Mouse (Mus musculus) G1E (cell line): ENCODE data around the gene Olfr710. TPM values are rescaled to one million over a fixed set of nuclear protein-coding genes. Genes with fewer than 3 reads are reported as not detected.
"Not testable (repeated sequence)": the region's sequence is repeated elsewhere in the genome, so short reads cannot be mapped to it uniquely, and the experiment has no call there.

ENCODE experiments used
- ATAC-seq: 2 replicates; pipeline ENCODE4 v1.8.0; 2016; ENCODE audit warnings: mild to moderate bottlenecking; ENCODE audit not compliant: insufficient number of reproducible peaks, poor library complexity, low FRiP score, severe bottlenecking; ENCODE audit errors: extremely low read depth
- DNase-seq: peaks from one replicate; pipeline ENCODE4 v3.0.0; 2012; ENCODE audit warnings: low spot score
- H3K27me3 ChIP-seq: 2 replicates; pipeline ENCODE4 v1.6.1; 2012; ENCODE audit warnings: mild to moderate bottlenecking, low read length, inconsistent platforms; ENCODE audit not compliant: insufficient read depth
- H3K36me3 ChIP-seq: replicated peaks from 2 replicates; pipeline ENCODE3; 2012; ENCODE audit warnings: mild to moderate bottlenecking, inconsistent platforms
- H3K4me1 ChIP-seq: 2 replicates; pipeline ENCODE4 v1.6.1; 2012; ENCODE audit warnings: low read depth, low read length, inconsistent platforms, mixed read lengths; ENCODE audit not compliant: insufficient read depth
- H3K4me3 ChIP-seq: 2 replicates; pipeline ENCODE4 v1.5.1; 2012; ENCODE audit warnings: low read depth, mild to moderate bottlenecking, inconsistent platforms, low read length, moderate library complexity, mixed read lengths
- H3K9me3 ChIP-seq: replicated peaks from 2 replicates; pipeline ENCODE4 v1.6.1; 2012; ENCODE audit warnings: inconsistent platforms
- CTCF ChIP-seq: IDR thresholded peaks from 2 replicates; pipeline ENCODE4 v1.5.1; 2012; ENCODE audit warnings: low read depth, low read length, inconsistent platforms, mixed read lengths
- GATA1 ChIP-seq: IDR thresholded peaks from 2 replicates; pipeline ENCODE4 v1.6.1; 2012; ENCODE audit warnings: borderline replicate concordance, low read length, inconsistent platforms, mixed read lengths
- polyA plus RNA-seq: library from polyadenylated mRNA; stranded (reverse); fragments of >175 nt; gene quantifications from 2 replicates; pipeline ENCODE4 v1.2.3, GENCODE M21; 2012
- total RNA-seq, 2 experiments: library from RNA; stranded (forward) in 1 of 2; stranded (reverse) in 1 of 2; fragments of 200-1000 nt in 1 of 2; fragments of >200 nt in 1 of 2; fragmentation: Nextera tagmentation in 1 of 2; gene quantifications; 2 replicates each; pipeline ENCODE4 v1.2.3; 2014 to 2017

Olfr710 gene
- total and polyA plus RNA-seq, 3 experiments: not detected

DNA sequence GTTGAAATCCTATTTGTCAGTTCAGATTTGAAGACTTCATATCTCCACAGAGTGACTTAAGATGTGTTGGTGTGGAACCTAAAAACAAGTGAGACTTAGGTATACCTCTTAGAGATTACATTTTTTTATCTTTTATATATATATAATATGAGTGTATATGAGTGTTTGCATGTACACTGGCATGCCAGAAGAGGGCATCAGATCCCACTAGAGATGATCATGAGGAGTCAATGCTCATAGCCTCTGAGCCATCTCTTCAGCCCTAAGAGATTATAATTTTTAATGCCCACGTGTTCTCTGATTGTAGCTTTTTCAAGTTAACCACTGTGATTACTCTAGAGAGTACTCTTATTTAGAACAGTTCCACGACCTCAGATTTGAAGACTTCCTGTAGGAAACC lies 40.4 kb downstream of the Olfr710 start, which contains the start of gene Olfr1532-ps1:
Gene Olfr1532-ps1 (plus strand): TSS at position 326 of the 400 bp plus-strand sequence.
- no peaks in the 10 kb centered on the region for H3K36me3 ChIP-seq
- no peaks in the 10 kb centered on the region for H3K4me1 ChIP-seq
- DNase-seq: no peak
- H3K27me3 ChIP-seq: no peaks in the 10 kb centered on the region
- no peak within 1 kb of the TSS for H3K4me3 ChIP-seq
- H3K9me3 ChIP-seq: no peaks in the 10 kb centered on the region
- no peak for TF ChIP-seq CTCF
- TF ChIP-seq GATA1: no peak
- ATAC-seq: no peak

DNA sequence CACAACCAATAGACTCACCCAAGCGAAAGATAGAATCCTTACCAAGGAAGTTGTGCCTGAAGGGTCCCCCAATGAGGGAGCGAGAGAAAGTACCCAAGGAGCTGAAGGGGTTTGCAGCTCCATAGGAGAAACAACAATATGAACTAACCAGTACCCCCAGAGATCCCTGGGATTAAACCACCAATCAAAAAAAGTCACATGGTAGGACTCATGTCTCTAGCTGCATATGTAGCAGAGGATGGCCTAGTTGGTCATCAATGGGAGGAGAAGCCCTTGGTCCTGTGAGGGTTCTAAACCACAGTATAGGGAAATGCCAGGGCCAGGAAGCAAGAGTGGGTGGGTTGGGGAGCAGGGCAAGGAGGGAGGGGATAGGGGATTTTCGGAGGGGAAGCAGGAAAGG lies 47.0 kb downstream of the Olfr710 start, which contains the start of gene Olfr707:
Gene Olfr707 (minus strand): TSS at position 101 of the 400 bp plus-strand sequence.
- H3K27me3 ChIP-seq, H3K4me1 ChIP-seq, ATAC-seq, H3K9me3 ChIP-seq, H3K36me3 ChIP-seq, H3K4me3 ChIP-seq, DNase-seq: not testable (repeated sequence)

Other genes starting within 250 kb of the Olfr710 start
Only the 20 nearest of the 24 such genes appear.
- not detected in 2 replicates for gene Olfr699, start 155.1 kb downstream of the Olfr710 start, total RNA-seq (2014; fragmentation: Nextera tagmentation)
- 0.06 and 0.11 TPM in 2 replicates for gene Olfr699, start 155.1 kb downstream of the Olfr710 start, total RNA-seq (2017)
- gene Olfr699, start 155.1 kb downstream of the Olfr710 start, polyA plus RNA-seq: not detected in 2 replicates
- not detected in 2 replicates for gene Olfr700, start 139.5 kb downstream of the Olfr710 start, total RNA-seq (2014; fragmentation: Nextera tagmentation)
- not detected in 2 replicates for gene Olfr700, start 139.5 kb downstream of the Olfr710 start, total RNA-seq (2017)
- gene Olfr700, start 139.5 kb downstream of the Olfr710 start, polyA plus RNA-seq: not detected in 2 replicates
- not detected in 2 replicates for gene Olfr701, start 134.2 kb downstream of the Olfr710 start, total RNA-seq (2014; fragmentation: Nextera tagmentation)
- gene Olfr701, start 134.2 kb downstream of the Olfr710 start, total RNA-seq (2017): 0.06 and 0.16 TPM in 2 replicates
- gene Olfr701, start 134.2 kb downstream of the Olfr710 start, polyA plus RNA-seq: not detected in 2 replicates
- not detected in 2 replicates for gene Olfr702, start 114.4 kb downstream of the Olfr710 start, total RNA-seq (2014; fragmentation: Nextera tagmentation)
- gene Olfr702, start 114.4 kb downstream of the Olfr710 start, total RNA-seq (2017): 0.11 TPM in 1 of 2 replicates, not detected in the other
- not detected in 2 replicates for gene Olfr702, start 114.4 kb downstream of the Olfr710 start, polyA plus RNA-seq
- gene Olfr703, start 105.0 kb downstream of the Olfr710 start, total RNA-seq (2014; fragmentation: Nextera tagmentation): not detected in 2 replicates
- gene Olfr703, start 105.0 kb downstream of the Olfr710 start, total RNA-seq (2017): not detected in 2 replicates
- gene Olfr703, start 105.0 kb downstream of the Olfr710 start, polyA plus RNA-seq: not detected in 2 replicates
- gene Olfr704, start 85.1 kb downstream of the Olfr710 start, total RNA-seq (2014; fragmentation: Nextera tagmentation): not detected in 2 replicates
- gene Olfr704, start 85.1 kb downstream of the Olfr710 start, total RNA-seq (2017): 0.22 TPM in 1 of 2 replicates, not detected in the other
- not detected in 2 replicates for gene Olfr704, start 85.1 kb downstream of the Olfr710 start, polyA plus RNA-seq
- not detected in 2 replicates for gene Olfr705, start 71.4 kb downstream of the Olfr710 start, total RNA-seq (2014; fragmentation: Nextera tagmentation)
- gene Olfr705, start 71.4 kb downstream of the Olfr710 start, total RNA-seq (2017): 0.05 TPM in 1 of 2 replicates, not detected in the other
- not detected in 2 replicates for gene Olfr705, start 71.4 kb downstream of the Olfr710 start, polyA plus RNA-seq
- gene Olfr706, start 60.1 kb downstream of the Olfr710 start, total RNA-seq (2014; fragmentation: Nextera tagmentation): not detected in 2 replicates
- 0.06 TPM in 1 of 2 replicates, not detected in the other for gene Olfr706, start 60.1 kb downstream of the Olfr710 start, total RNA-seq (2017)
- gene Olfr706, start 60.1 kb downstream of the Olfr710 start, polyA plus RNA-seq: not detected in 2 replicates
- not detected in 2 replicates for gene Olfr707, start 47.1 kb downstream of the Olfr710 start, total RNA-seq (2014; fragmentation: Nextera tagmentation)
- gene Olfr707, start 47.1 kb downstream of the Olfr710 start, total RNA-seq (2017): not detected in 2 replicates
- not detected in 2 replicates for gene Olfr707, start 47.1 kb downstream of the Olfr710 start, polyA plus RNA-seq
- not detected in 2 replicates for gene Olfr1532-ps1, start 40.3 kb downstream of the Olfr710 start, total RNA-seq (2014; fragmentation: Nextera tagmentation)
- not detected in 2 replicates for gene Olfr1532-ps1, start 40.3 kb downstream of the Olfr710 start, total RNA-seq (2017)
- gene Olfr1532-ps1, start 40.3 kb downstream of the Olfr710 start, polyA plus RNA-seq: not detected in 2 replicates
- not detected in 2 replicates for gene Olfr709-ps1, start 16.1 kb downstream of the Olfr710 start, total RNA-seq (2014; fragmentation: Nextera tagmentation)
- 0.05 and 0.06 TPM in 2 replicates for gene Olfr709-ps1, start 16.1 kb downstream of the Olfr710 start, total RNA-seq (2017)
- not detected in 2 replicates for gene Olfr709-ps1, start 16.1 kb downstream of the Olfr710 start, polyA plus RNA-seq
- not detected in 2 replicates for gene Olfr6, start 15.6 kb upstream of the Olfr710 start, total RNA-seq (2014; fragmentation: Nextera tagmentation)
- 0.12 and 0.22 TPM in 2 replicates for gene Olfr6, start 15.6 kb upstream of the Olfr710 start, total RNA-seq (2017)
- not detected in 2 replicates for gene Olfr6, start 15.6 kb upstream of the Olfr710 start, polyA plus RNA-seq
- gene Olfr711, start 27.1 kb upstream of the Olfr710 start, total RNA-seq (2014; fragmentation: Nextera tagmentation): not detected in 2 replicates
- under 0.01 and 0.11 TPM in 2 replicates for gene Olfr711, start 27.1 kb upstream of the Olfr710 start, total RNA-seq (2017)
- not detected in 2 replicates for gene Olfr711, start 27.1 kb upstream of the Olfr710 start, polyA plus RNA-seq
- gene Olfr2, start 57.8 kb upstream of the Olfr710 start, total RNA-seq (2014; fragmentation: Nextera tagmentation): not detected in 2 replicates
- 0.06 TPM in 1 of 2 replicates, not detected in the other for gene Olfr2, start 57.8 kb upstream of the Olfr710 start, total RNA-seq (2017)
- not detected in 2 replicates for gene Olfr2, start 57.8 kb upstream of the Olfr710 start, polyA plus RNA-seq
- gene Olfr713, start 82.9 kb upstream of the Olfr710 start, total RNA-seq (2014; fragmentation: Nextera tagmentation): not detected in 2 replicates
- gene Olfr713, start 82.9 kb upstream of the Olfr710 start, total RNA-seq (2017): 0.05 and 0.12 TPM in 2 replicates
- gene Olfr713, start 82.9 kb upstream of the Olfr710 start, polyA plus RNA-seq: not detected in 2 replicates
- not detected in 2 replicates for gene Olfr714, start 122.7 kb upstream of the Olfr710 start, total RNA-seq (2014; fragmentation: Nextera tagmentation)
- gene Olfr714, start 122.7 kb upstream of the Olfr710 start, total RNA-seq (2017): 0.11 and 0.46 TPM in 2 replicates
- not detected in 2 replicates for gene Olfr714, start 122.7 kb upstream of the Olfr710 start, polyA plus RNA-seq
- not detected in 2 replicates for gene Olfr17, start 144.9 kb upstream of the Olfr710 start, total RNA-seq (2014; fragmentation: Nextera tagmentation)
- gene Olfr17, start 144.9 kb upstream of the Olfr710 start, total RNA-seq (2017): 0.06 and 0.11 TPM in 2 replicates
- gene Olfr17, start 144.9 kb upstream of the Olfr710 start, polyA plus RNA-seq: not detected in 2 replicates
- not detected in 2 replicates for gene Olfr715b, start 162.1 kb upstream of the Olfr710 start, total RNA-seq (2014; fragmentation: Nextera tagmentation)
- 0.12 TPM in 1 of 2 replicates, not detected in the other for gene Olfr715b, start 162.1 kb upstream of the Olfr710 start, total RNA-seq (2017)
- not detected in 2 replicates for gene Olfr715b, start 162.1 kb upstream of the Olfr710 start, polyA plus RNA-seq
- not detected in 2 replicates for gene Olfr715, start 182.8 kb upstream of the Olfr710 start, total RNA-seq (2014; fragmentation: Nextera tagmentation)
- not detected in 2 replicates for gene Olfr715, start 182.8 kb upstream of the Olfr710 start, total RNA-seq (2017)
- gene Olfr715, start 182.8 kb upstream of the Olfr710 start, polyA plus RNA-seq: not detected in 2 replicates
- gene Olfr716, start 190.0 kb upstream of the Olfr710 start, total RNA-seq (2014; fragmentation: Nextera tagmentation): not detected in 2 replicates
- gene Olfr716, start 190.0 kb upstream of the Olfr710 start, total RNA-seq (2017): 0.05 TPM in 1 of 2 replicates, not detected in the other
- gene Olfr716, start 190.0 kb upstream of the Olfr710 start, polyA plus RNA-seq: not detected in 2 replicates